Mouse (Mus musculus): Measurements from ENCODE around the gene Hps5.
A peak's percentile ranks its signal among the peaks of the same experiment; 100 is the strongest.

GRCm38 (mm10) chr7:46719526-46719925 is 76.3 kb downstream of the Hps5 start:
- TF ChIP-seq CTCF (IDR thresholded peaks at IDR 0.05) (no peak), EP300 (IDR thresholded peaks at IDR 0.05) (peak; percentile 94)

Measured in lung, postnatal 0 days (tissue).